ENCODE assay signal across 24 mouse cellular contexts in genomic region chr19:45847733-45848093, GRCm38 (mm10). TPM values are rescaled to one million over a fixed set of nuclear protein-coding genes. Genes with fewer than 3 reads are reported as not detected.
DNase-seq lines count a peak whose midpoint lies in the region; ATAC-seq lines count a peak whose summit lies in the region.
"Had no signal": no experiment of that assay in that cellular context is flagged by ENCODE, and none has a peak within 500 bp of the region (broad histone marks: within the 10 kb centered on the region; RNA-seq: fewer than 3 reads in every experiment).

No protein-coding gene starts in this region.

- H3K36me3 ChIP-seq in embryonic facial prominence, embryonic 11.5 days (replicated peaks; ENCODE audit: control insufficient read depth, insufficient read depth, low read depth, low read length) = no peaks in the 10 kb centered on the region
- no peaks in the 10 kb centered on the region for H3K36me3 ChIP-seq in embryonic facial prominence, embryonic 10.5 days (replicated peaks)
- H3K36me3 ChIP-seq in limb, embryonic 12.5 days = no peaks in the 10 kb centered on the region
- no peaks in the 10 kb centered on the region for H3K36me3 ChIP-seq in limb, embryonic 10.5 days
- no peaks in the 10 kb centered on the region for H3K36me3 ChIP-seq in embryonic facial prominence, embryonic 12.5 days
- H3K36me3 ChIP-seq in embryonic facial prominence, embryonic 15.5 days = 0 out of 2 replicates have a peak, but pooled peaks cover 4% of the 10 kb centered on the region
- H3K36me3 ChIP-seq: forebrain, embryonic 10.5 days; heart, embryonic 10.5 days; heart, embryonic 13.5 days had no signal

- no peaks in the 10 kb centered on the region for H3K9me3 ChIP-seq in embryonic facial prominence, embryonic 11.5 days (replicated peaks; ENCODE audit: control insufficient read depth, low read length)
- no peaks in the 10 kb centered on the region for H3K9me3 ChIP-seq in embryonic facial prominence, embryonic 10.5 days
- no peaks in the 10 kb centered on the region for H3K9me3 ChIP-seq in limb, embryonic 12.5 days
- no peaks in the 10 kb centered on the region for H3K9me3 ChIP-seq in limb, embryonic 10.5 days (replicated peaks)
- no peaks in the 10 kb centered on the region for H3K9me3 ChIP-seq in embryonic facial prominence, embryonic 12.5 days
- no peaks in the 10 kb centered on the region for H3K9me3 ChIP-seq in embryonic facial prominence, embryonic 15.5 days (replicated peaks)
- H3K9me3 ChIP-seq: forebrain, embryonic 10.5 days; forebrain, embryonic 13.5 days; heart, embryonic 10.5 days; heart, embryonic 13.5 days had no signal

- DNase-seq in embryonic facial prominence, embryonic 11.5 days (ENCODE audit: low spot score) = no peak
- DNase-seq in embryonic facial prominence, embryonic 10.5 days (ENCODE audit: low spot score) = no peak
- no peak for DNase-seq in limb, embryonic 10.5 days (ENCODE audit: low spot score)
- no peak for DNase-seq in testis, postnatal 14 days (ENCODE audit: low spot score)
- no peak for DNase-seq in adrenal gland, postnatal 10 days
- DNase-seq: adrenal gland, adult 8-10 months; cerebellum, adult 18-20 months; cerebellum, adult 9-10 months; cerebellum, postnatal 14 days; gastrocnemius, postnatal 10 days; gastrocnemius, postnatal 36 days; heart, adult 2 months had no signal

- ATAC-seq in embryonic facial prominence, embryonic 11.5 days (replicated peaks; ENCODE audit: insufficient number of reproducible peaks, low FRiP score, low TSS enrichment, low read depth) = peak; percentile 29; the same call in 1 of the 2 replicates
- ATAC-seq in limb, embryonic 12.5 days (ENCODE audit: insufficient number of reproducible peaks, insufficient read depth, low FRiP score, low TSS enrichment, low read depth) = no peak
- no peak for ATAC-seq in embryonic facial prominence, embryonic 12.5 days (ENCODE audit: insufficient number of reproducible peaks, insufficient read depth, low FRiP score, low TSS enrichment)
- ATAC-seq in embryonic facial prominence, embryonic 15.5 days (ENCODE audit: insufficient number of reproducible peaks, low FRiP score, low TSS enrichment, low read depth) = no peak
- ATAC-seq: activated CD4-positive, CD25-positive, alpha-beta regulatory T cell, adult 4 months; forebrain, embryonic 13.5 days; forebrain, embryonic 16.5 days; hindbrain, postnatal 0 days had no signal

- H3K9ac ChIP-seq in embryonic facial prominence, embryonic 11.5 days (replicated peaks; ENCODE audit: low read length) = no peak overlapping the region
- H3K9ac ChIP-seq in limb, embryonic 12.5 days (replicated peaks) = no peak overlapping the region
- no peak overlapping the region for H3K9ac ChIP-seq in embryonic facial prominence, embryonic 12.5 days
- H3K9ac ChIP-seq in embryonic facial prominence, embryonic 15.5 days = no peak overlapping the region
- H3K9ac ChIP-seq: forebrain, embryonic 13.5 days; heart, embryonic 13.5 days; hindbrain, embryonic 14.5 days had no signal

- H3K4me3 ChIP-seq in embryonic facial prominence, embryonic 11.5 days (ENCODE audit: low read depth, low read length) = no peak overlapping the region
- no peak overlapping the region for H3K4me3 ChIP-seq in embryonic facial prominence, embryonic 10.5 days
- no peak overlapping the region for H3K4me3 ChIP-seq in limb, embryonic 12.5 days (replicated peaks)
- no peak overlapping the region for H3K4me3 ChIP-seq in limb, embryonic 10.5 days
- no peak overlapping the region for H3K4me3 ChIP-seq in embryonic facial prominence, embryonic 12.5 days
- no peak overlapping the region for H3K4me3 ChIP-seq in embryonic facial prominence, embryonic 15.5 days (replicated peaks)
- H3K4me3 ChIP-seq: forebrain, embryonic 10.5 days; forebrain, embryonic 13.5 days; heart, adult 2 months; heart, embryonic 10.5 days; heart, embryonic 13.5 days had no signal

- H3K27ac ChIP-seq in embryonic facial prominence, embryonic 11.5 days (replicated peaks; ENCODE audit: low read depth, low read length) = 0 out of 2 replicates have a peak overlapping the region, but pooled peaks have one; percentile 25
- no peak overlapping the region; the same call in 1 of the 2 replicates for H3K27ac ChIP-seq in embryonic facial prominence, embryonic 10.5 days (replicated peaks)
- H3K27ac ChIP-seq in limb, embryonic 12.5 days = peak overlapping the region; percentile 59; the same call in 1 of the 2 replicates
- no peak overlapping the region for H3K27ac ChIP-seq in limb, embryonic 10.5 days
- H3K27ac ChIP-seq in embryonic facial prominence, embryonic 12.5 days = peak overlapping the region; percentile 79
- H3K27ac ChIP-seq in embryonic facial prominence, embryonic 15.5 days (replicated peaks) = peak overlapping the region; percentile 79
- H3K27ac ChIP-seq: forebrain, embryonic 10.5 days; forebrain, embryonic 13.5 days; heart, adult 2 months; heart, embryonic 10.5 days; heart, embryonic 13.5 days; hindbrain, embryonic 14.5 days; hindbrain, postnatal 0 days had no signal

- no peaks in the 10 kb centered on the region for H3K27me3 ChIP-seq in embryonic facial prominence, embryonic 11.5 days (ENCODE audit: control insufficient read depth, insufficient read depth, low read length)
- H3K27me3 ChIP-seq in embryonic facial prominence, embryonic 10.5 days (replicated peaks; ENCODE audit: low read depth, poor library complexity, severe bottlenecking) = no peaks in the 10 kb centered on the region
- no peaks in the 10 kb centered on the region for H3K27me3 ChIP-seq in limb, embryonic 12.5 days
- H3K27me3 ChIP-seq in limb, embryonic 10.5 days (ENCODE audit: low read depth, poor library complexity, severe bottlenecking) = no peaks in the 10 kb centered on the region
- H3K27me3 ChIP-seq in embryonic facial prominence, embryonic 12.5 days = no peaks in the 10 kb centered on the region
- H3K27me3 ChIP-seq in embryonic facial prominence, embryonic 15.5 days = no peaks in the 10 kb centered on the region
- H3K27me3 ChIP-seq: forebrain, embryonic 13.5 days; heart, embryonic 13.5 days had no signal

- no peaks in the 10 kb centered on the region; the same call in 1 of the 2 replicates for H3K4me1 ChIP-seq in embryonic facial prominence, embryonic 11.5 days (ENCODE audit: control insufficient read depth, insufficient read depth, low read length)
- peaks cover 24% of the 10 kb centered on the region for H3K4me1 ChIP-seq in embryonic facial prominence, embryonic 10.5 days
- peaks cover 15% of the 10 kb centered on the region for H3K4me1 ChIP-seq in limb, embryonic 12.5 days (replicated peaks)
- H3K4me1 ChIP-seq in limb, embryonic 10.5 days = peaks cover 6% of the 10 kb centered on the region
- H3K4me1 ChIP-seq in embryonic facial prominence, embryonic 12.5 days = peaks cover 13% of the 10 kb centered on the region
- peaks cover 5% of the 10 kb centered on the region for H3K4me1 ChIP-seq in embryonic facial prominence, embryonic 15.5 days

- no peak overlapping the region for H3K4me2 ChIP-seq in embryonic facial prominence, embryonic 11.5 days (ENCODE audit: low read depth, low read length)
- no peak overlapping the region for H3K4me2 ChIP-seq in limb, embryonic 12.5 days
- no peak overlapping the region for H3K4me2 ChIP-seq in embryonic facial prominence, embryonic 12.5 days (replicated peaks)
- H3K4me2 ChIP-seq in embryonic facial prominence, embryonic 15.5 days (replicated peaks) = no peak overlapping the region
- H3K4me2 ChIP-seq: forebrain, embryonic 13.5 days; heart, embryonic 13.5 days; hindbrain, embryonic 14.5 days had no signal

- 69% methylated on average over 4 of the region's 4 CpGs for WGBS in embryonic facial prominence, embryonic 11.5 days
- WGBS in embryonic facial prominence, embryonic 10.5 days = 81% methylated on average over 4 of the region's 4 CpGs
- WGBS in limb, embryonic 12.5 days = 73% methylated on average over 4 of the region's 4 CpGs
- WGBS in limb, embryonic 10.5 days = 87% methylated on average over 4 of the region's 4 CpGs
- WGBS in embryonic facial prominence, embryonic 12.5 days = 54% methylated on average over 4 of the region's 4 CpGs
- WGBS in embryonic facial prominence, embryonic 15.5 days = 50% methylated on average over 4 of the region's 4 CpGs

RNA-seq across cellular contexts. Expression of gene Kcnip2, which starts 31.9 kb away (rescaled TPM):
- polyA plus RNA-seq in embryonic facial prominence, embryonic 11.5 days (2014; fragmentation: Nextera tagmentation; extraction: Ambion mirVana) = 1.3 TPM in 2 replicates
- polyA plus RNA-seq in embryonic facial prominence, embryonic 10.5 days (2016; fragmentation: Nextera tagmentation; extraction: Ambion mirVana) = 0.44 and 0.67 TPM in 2 replicates
- polyA plus RNA-seq in limb, embryonic 12.5 days (2016; fragmentation: Nextera tagmentation; extraction: Ambion mirVana) = 0.40 and 0.51 TPM in 2 replicates
- polyA plus RNA-seq in limb, embryonic 10.5 days (2016; fragmentation: Nextera tagmentation; extraction: Ambion mirVana) = 0.14 and 0.18 TPM in 2 replicates
- 1.1 and 1.4 TPM in 2 replicates for polyA plus RNA-seq in embryonic facial prominence, embryonic 12.5 days (2016; fragmentation: Nextera tagmentation; extraction: Ambion mirVana)
- polyA plus RNA-seq in embryonic facial prominence, embryonic 15.5 days (2015; fragmentation: Nextera tagmentation; extraction: Ambion mirVana) = 2.1 and 2.5 TPM in 2 replicates
- total RNA-seq in adrenal gland, postnatal 10 days (2021) = under 1 TPM; 0.24 to 0.30 TPM
- total RNA-seq: granulocyte monocyte progenitor cell, adult 5-6 weeks had no signal

Comparison
In these comparisons a context has a peak if more than half of its experiments do, and no peak if none do; other contexts are left out.
1. H3K27ac ChIP-seq: peak in embryonic facial prominence, embryonic 11.5 days (single experiment), limb, embryonic 12.5 days (single experiment), embryonic facial prominence, embryonic 12.5 days (single experiment) and embryonic facial prominence, embryonic 15.5 days (single experiment); none in embryonic facial prominence, embryonic 10.5 days (single experiment) and limb, embryonic 10.5 days (single experiment).